Mouse (Mus musculus) thymus, adult 2 months (tissue): ENCODE measurements around the gene Map3k9. TPM values are rescaled to one million over a fixed set of nuclear protein-coding genes. Genes with fewer than 3 reads are reported as not detected.

Source experiments
- DNase-seq: peaks from one replicate; pipeline ENCODE4 v3.0.0; 2021
- H3K27ac ChIP-seq: fragments of 200-500 bp; 2 replicates; pipeline ENCODE4 v1.5.1; 2012; ENCODE audit warnings: low read length, control low read depth; ENCODE audit not compliant: control insufficient read depth, insufficient read depth
- H3K27me3 ChIP-seq: fragments of 200-500 bp; 2 replicates; pipeline ENCODE4 v1.6.1; 2012; ENCODE audit warnings: mild to moderate bottlenecking, low read length, moderate library complexity, mixed read lengths; ENCODE audit not compliant: control insufficient read depth, insufficient read depth
- H3K36me3 ChIP-seq: fragments of 200-500 bp; 2 replicates; pipeline ENCODE4 v1.6.1; 2012; ENCODE audit warnings: mild to moderate bottlenecking, low read length, moderate library complexity; ENCODE audit not compliant: control insufficient read depth, insufficient read depth
- H3K4me1 ChIP-seq: fragments of 200-500 bp; replicated peaks from 2 replicates; pipeline ENCODE4 v1.6.1; 2012; ENCODE audit warnings: low read length; ENCODE audit not compliant: control insufficient read depth, insufficient read depth
- H3K4me3 ChIP-seq: fragments of 200-500 bp; 2 replicates; pipeline ENCODE4 v1.5.1; 2012; ENCODE audit warnings: mild to moderate bottlenecking, low read length, control low read depth, moderate library complexity; ENCODE audit not compliant: control insufficient read depth, insufficient read depth
- CTCF ChIP-seq: fragments of 200-500 bp; IDR thresholded peaks from 2 replicates; pipeline ENCODE4 v1.5.1; 2012; ENCODE audit warnings: mild to moderate bottlenecking, control low read depth, low read length, moderate library complexity, borderline replicate concordance; ENCODE audit not compliant: control insufficient read depth, poor library complexity, insufficient read depth; ENCODE audit errors: extremely low read depth
- POLR2A ChIP-seq: fragments of 200-500 bp; IDR thresholded peaks from 2 replicates; pipeline ENCODE4 v1.6.1; 2012; ENCODE audit warnings: mild to moderate bottlenecking, low read length, control low read depth, moderate library complexity; ENCODE audit not compliant: control insufficient read depth, poor library complexity, insufficient read depth; ENCODE audit errors: extremely low read depth
- WGBS: fragments of 180-500 bp; shearing (Covaris S2); methylation state at CpG from one replicate; pipeline ENCODE4 v1.1.7; 2018; 5-methylcytosine and 5-hydroxymethylcytosine counted together
- polyA plus RNA-seq: library from polyadenylated mRNA; depleted of rRNA; stranded (reverse); fragments of >200 nt; gene quantifications from 2 replicates; pipeline ENCODE4 v1.2.3, GENCODE M21; 2012

Map3k9 gene
- polyA plus RNA-seq, 1 experiment: 1.1 TPM

DNA sequence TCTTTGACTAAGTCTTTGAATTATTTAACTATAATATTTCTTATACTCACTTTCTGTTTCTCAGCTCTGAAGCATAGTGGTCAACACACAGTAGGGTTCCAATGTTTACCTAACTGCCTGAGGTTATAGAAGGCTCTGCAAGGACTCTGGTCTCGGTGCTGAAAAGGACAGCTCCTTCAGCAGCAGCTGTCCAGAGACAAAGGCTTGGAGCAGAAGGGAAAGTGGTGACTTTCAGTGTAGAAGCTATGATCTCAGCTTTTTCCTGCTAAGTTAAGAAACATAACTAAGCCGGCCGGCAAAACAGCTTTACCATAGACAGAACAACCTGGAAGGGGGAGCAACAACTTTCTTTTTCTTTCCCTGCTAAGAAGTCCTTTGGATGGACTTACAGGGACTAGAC lies 4.8 kb downstream of the Map3k9 start:
- no peak for DNase-seq
- no peak overlapping the region for H3K27ac ChIP-seq
- no peaks in the 10 kb centered on the region for H3K36me3 ChIP-seq
- H3K4me3 ChIP-seq: no peak overlapping the region
- WGBS: 62% methylated on average over 3 of the region's 3 CpGs
- H3K4me1 ChIP-seq: peaks cover 7% of the 10 kb centered on the region
- peaks cover 13% of the 10 kb centered on the region for H3K27me3 ChIP-seq
- no peak for TF ChIP-seq CTCF
- no peak for TF ChIP-seq POLR2A

DNA sequence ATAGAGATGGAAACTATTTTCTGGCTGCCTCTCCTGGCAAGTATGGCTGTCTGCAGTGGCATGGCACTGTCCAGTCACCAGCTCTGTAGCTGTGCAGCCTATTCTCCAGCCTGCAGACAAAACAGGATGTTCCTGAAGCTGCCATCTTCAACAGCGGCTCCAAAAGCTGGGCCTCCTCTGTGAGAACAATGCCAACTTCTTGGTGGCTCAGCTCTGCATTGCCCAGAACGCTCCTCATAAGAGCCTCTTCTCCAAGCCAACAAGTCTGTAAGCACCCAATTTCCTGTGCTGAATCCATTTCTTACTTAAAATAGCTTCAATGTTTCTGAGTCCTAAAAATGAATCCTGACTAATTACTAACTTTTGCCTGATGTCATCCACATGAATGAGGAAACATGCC lies 5.3 kb downstream of the Map3k9 start:
- Histone ChIP-seq H3K4me3 (no peak overlapping the region), H3K4me1 (peaks cover 6% of the 10 kb centered on the region), H3K36me3 (no peaks in the 10 kb centered on the region), H3K27ac (no peak overlapping the region), H3K27me3 (peaks cover 11% of the 10 kb centered on the region)
- TF ChIP-seq CTCF (no peak), POLR2A (no peak)
- no peak for DNase-seq
- WGBS: 96% methylated on average over 2 of the region's 2 CpGs

DNA sequence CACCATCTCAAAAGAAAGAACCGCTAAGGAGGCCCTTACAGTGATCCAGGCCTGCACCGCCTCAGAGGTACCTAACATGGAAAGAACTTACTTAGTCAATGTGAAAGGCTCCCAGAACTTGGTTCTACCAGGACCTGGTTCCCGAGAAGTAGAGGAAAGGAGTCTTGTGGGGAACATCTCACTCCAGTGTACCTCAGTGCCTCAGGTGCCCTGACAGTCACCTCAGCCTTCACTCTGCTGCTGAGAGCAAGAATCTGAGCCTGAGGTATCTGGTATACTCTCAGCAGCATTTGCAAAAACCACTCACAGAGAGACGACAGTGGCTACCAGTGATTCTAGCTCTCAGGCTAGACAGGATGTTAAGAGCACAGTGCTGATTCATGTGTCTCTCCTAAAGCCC lies 6.8 kb downstream of the Map3k9 start:
- no peaks in the 10 kb centered on the region for H3K4me1 ChIP-seq

DNA sequence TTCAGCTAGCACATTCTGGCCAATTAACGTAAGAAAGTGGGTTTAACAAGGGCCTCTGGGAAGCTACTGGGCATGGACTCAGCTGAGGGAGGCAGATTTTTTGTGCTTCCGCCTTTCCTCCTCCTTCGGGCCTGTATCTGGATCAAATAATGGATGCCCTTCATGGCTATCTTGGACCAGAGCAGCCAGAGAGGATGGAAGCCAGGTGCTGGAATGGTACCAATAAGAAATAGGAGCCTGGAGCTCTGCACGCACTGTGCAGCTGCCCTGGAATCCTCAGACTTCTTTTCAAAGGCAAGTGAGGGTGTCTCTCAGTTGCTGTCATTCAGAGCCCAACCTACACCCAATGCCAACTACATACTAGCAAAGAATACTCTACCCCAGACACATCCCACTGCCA lies 11.5 kb downstream of the Map3k9 start:
- H3K4me1 ChIP-seq: no peaks in the 10 kb centered on the region
- no peak overlapping the region for H3K4me3 ChIP-seq
- DNase-seq: no peak
- TF ChIP-seq POLR2A (no peak), CTCF (no peak)
- no peak overlapping the region for H3K27ac ChIP-seq
- WGBS: 97% methylated on average over 4 of the region's 4 CpGs
- no peaks in the 10 kb centered on the region for H3K36me3 ChIP-seq
- H3K27me3 ChIP-seq: no peaks in the 10 kb centered on the region; the same call in 1 of the 2 replicates

More for the DNA sequence above, 6.8 kb downstream of the Map3k9 start:
- 84% methylated on average over 4 of the region's 4 CpGs for WGBS
- TF ChIP-seq POLR2A: no peak
- TF ChIP-seq CTCF: no peak
- Histone ChIP-seq H3K36me3 (no peaks in the 10 kb centered on the region), H3K4me3 (no peak overlapping the region), H3K27ac (no peak overlapping the region), H3K27me3 (peaks cover 4% of the 10 kb centered on the region; the same call in 1 of the 2 replicates)
- DNase-seq: no peak

DNA sequence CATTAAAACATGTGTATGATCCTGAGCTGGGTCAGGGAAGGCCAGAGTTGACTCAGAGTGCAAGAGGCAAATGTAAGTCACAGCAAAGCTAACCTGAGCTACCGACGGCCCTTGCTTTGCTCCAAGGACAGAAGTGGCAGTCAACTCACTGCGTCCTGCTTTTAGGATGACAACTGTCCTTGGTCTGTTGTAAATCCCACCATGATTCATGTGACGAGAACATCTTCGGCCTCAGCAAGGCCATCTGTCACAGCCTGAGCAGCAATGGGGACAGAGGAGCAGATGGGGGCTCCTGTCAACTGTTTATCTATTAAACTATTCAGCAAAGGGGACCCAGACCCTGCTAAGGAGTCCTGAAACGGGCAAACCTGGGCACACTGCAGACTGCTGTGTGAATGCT lies 15.6 kb downstream of the Map3k9 start:
- Histone ChIP-seq H3K4me3 (no peak overlapping the region), H3K27me3 (no peaks in the 10 kb centered on the region; the same call in 1 of the 2 replicates), H3K27ac (no peak overlapping the region), H3K36me3 (no peaks in the 10 kb centered on the region), H3K4me1 (no peaks in the 10 kb centered on the region)
- DNase-seq: no peak
- TF ChIP-seq CTCF: no peak
- TF ChIP-seq POLR2A: no peak
- WGBS: 94% methylated on average over 6 of the region's 6 CpGs

- no peaks in the 10 kb centered on the region; the same call in 1 of the 2 replicates for H3K27me3 ChIP-seq
- DNase-seq: no peak
- TF ChIP-seq POLR2A: no peak
- TF ChIP-seq CTCF: no peak
- H3K4me3 ChIP-seq: no peak overlapping the region
- H3K4me1 ChIP-seq: no peaks in the 10 kb centered on the region
- no peaks in the 10 kb centered on the region for H3K36me3 ChIP-seq
- 89% methylated on average over 5 of the region's 5 CpGs for WGBS
- H3K27ac ChIP-seq: no peak overlapping the region
Measured at GRCm38 (mm10) chr12:81764370-81764769, 16.6 kb downstream of the Map3k9 start.

GRCm38 (mm10) chr12:81754651-81755050 lies 26.3 kb downstream of the Map3k9 start:
- H3K36me3 ChIP-seq: no peaks in the 10 kb centered on the region
- no peak for DNase-seq
- WGBS: 15% methylated on average over 7 of the region's 7 CpGs
- no peak for TF ChIP-seq POLR2A
- TF ChIP-seq CTCF: no peak
- no peak overlapping the region for H3K27ac ChIP-seq
- H3K27me3 ChIP-seq: no peaks in the 10 kb centered on the region
- H3K4me3 ChIP-seq: no peak overlapping the region
- peaks cover 6% of the 10 kb centered on the region for H3K4me1 ChIP-seq
